Mouse (Mus musculus): Measurements from ENCODE around the gene Amn1. TPM values are rescaled to one million over a fixed set of nuclear protein-coding genes. Genes with fewer than 3 reads are reported as not detected.
"Not testable (repeated sequence)": the region's sequence is repeated elsewhere in the genome, so short reads cannot be mapped to it uniquely, and the experiment has no call there.

Amn1 gene
- 28.5 and 31.1 TPM in 2 replicates for total RNA-seq (2021)
- long read RNA-seq, full-length matches to known transcripts = 11 of 18 reads
- long read RNA-seq, partial matches to known transcripts = 0 of 18 reads
- long read RNA-seq, other reads (novel, unspliced or antisense) = 7 of 18 reads

GRCm38 (mm10) chr6:149188041-149188924 lies at the start of gene Amn1:
Gene Amn1 (minus strand): TSS chr6:149188712.
- DNase-seq = peak; percentile 91

- DNase-seq = no peak
These were observed 48.3 kb upstream of the Amn1 start for GRCm38 (mm10) chr6:149236807-149237206.

GRCm38 (mm10) chr6:149233918-149234317 lies 45.4 kb upstream of the Amn1 start:
- DNase-seq = no peak

GRCm38 (mm10) chr6:149224751-149225150 lies 36.2 kb upstream of the Amn1 start:
- no peak for DNase-seq

- DNase-seq = no peak
These were observed 32.8 kb upstream of the Amn1 start for GRCm38 (mm10) chr6:149221296-149221695.

- DNase-seq = no peak
These were observed 10.1 kb upstream of the Amn1 start for GRCm38 (mm10) chr6:149198572-149198971.

GRCm38 (mm10) chr6:149197116-149197515 lies 8.6 kb upstream of the Amn1 start:
- no peak for DNase-seq

GRCm38 (mm10) chr6:149193276-149193905 lies 4.9 kb upstream of the Amn1 start:
- peak; percentile 2 for DNase-seq

- DNase-seq = not testable (repeated sequence)
These were observed 3.4 kb upstream of the Amn1 start for GRCm38 (mm10) chr6:149191951-149192350.

GRCm38 (mm10) chr6:149189340-149189922 lies 919 bp upstream of the Amn1 start:
- peak; percentile 22 for DNase-seq

GRCm38 (mm10) chr6:149188925-149189257 lies 379 bp upstream of the Amn1 start:
- no peak for DNase-seq

GRCm38 (mm10) chr6:149187371-149187770 lies 1.1 kb downstream of the Amn1 start:
- DNase-seq = no peak

GRCm38 (mm10) chr6:149184007-149184406 lies 4.5 kb downstream of the Amn1 start:
- no peak for DNase-seq

- no peak for DNase-seq
These were observed 9.4 kb downstream of the Amn1 start for GRCm38 (mm10) chr6:149179064-149179463.

- DNase-seq = peak; percentile 35
These were observed 13.5 kb downstream of the Amn1 start for GRCm38 (mm10) chr6:149174932-149175570.

GRCm38 (mm10) chr6:149173831-149174625 lies 14.5 kb downstream of the Amn1 start:
- no peak for DNase-seq

GRCm38 (mm10) chr6:149169965-149170364 lies 18.5 kb downstream of the Amn1 start:
- not testable (repeated sequence) for DNase-seq

- no peak for DNase-seq
These were observed 20.1 kb downstream of the Amn1 start for GRCm38 (mm10) chr6:149168436-149168835.

GRCm38 (mm10) chr6:149167672-149168071 lies 20.8 kb downstream of the Amn1 start:
- DNase-seq = no peak

- not testable (repeated sequence) for DNase-seq
These were observed 21.5 kb downstream of the Amn1 start for GRCm38 (mm10) chr6:149167038-149167437.

GRCm38 (mm10) chr6:149155031-149155841 lies 33.3 kb downstream of the Amn1 start:
- DNase-seq = no peak
